Mouse (Mus musculus) spleen, adult 12 weeks (tissue): ENCODE data around the gene Casp12.
"Not testable (repeated sequence)": the region's sequence is repeated elsewhere in the genome, so short reads cannot be mapped to it uniquely, and the experiment has no call there.

Experiments used
- DNase-seq: peaks from one replicate; pipeline ENCODE4 v3.0.0; 2022; ENCODE audit warnings: low spot score

The Casp12 gene

GRCm38 (mm10) chr9:5345291-5345898 lies at the start of gene Casp12:
TSS of gene Casp12 (plus strand) at chr9:5345430.
- no peak for DNase-seq

DNA sequence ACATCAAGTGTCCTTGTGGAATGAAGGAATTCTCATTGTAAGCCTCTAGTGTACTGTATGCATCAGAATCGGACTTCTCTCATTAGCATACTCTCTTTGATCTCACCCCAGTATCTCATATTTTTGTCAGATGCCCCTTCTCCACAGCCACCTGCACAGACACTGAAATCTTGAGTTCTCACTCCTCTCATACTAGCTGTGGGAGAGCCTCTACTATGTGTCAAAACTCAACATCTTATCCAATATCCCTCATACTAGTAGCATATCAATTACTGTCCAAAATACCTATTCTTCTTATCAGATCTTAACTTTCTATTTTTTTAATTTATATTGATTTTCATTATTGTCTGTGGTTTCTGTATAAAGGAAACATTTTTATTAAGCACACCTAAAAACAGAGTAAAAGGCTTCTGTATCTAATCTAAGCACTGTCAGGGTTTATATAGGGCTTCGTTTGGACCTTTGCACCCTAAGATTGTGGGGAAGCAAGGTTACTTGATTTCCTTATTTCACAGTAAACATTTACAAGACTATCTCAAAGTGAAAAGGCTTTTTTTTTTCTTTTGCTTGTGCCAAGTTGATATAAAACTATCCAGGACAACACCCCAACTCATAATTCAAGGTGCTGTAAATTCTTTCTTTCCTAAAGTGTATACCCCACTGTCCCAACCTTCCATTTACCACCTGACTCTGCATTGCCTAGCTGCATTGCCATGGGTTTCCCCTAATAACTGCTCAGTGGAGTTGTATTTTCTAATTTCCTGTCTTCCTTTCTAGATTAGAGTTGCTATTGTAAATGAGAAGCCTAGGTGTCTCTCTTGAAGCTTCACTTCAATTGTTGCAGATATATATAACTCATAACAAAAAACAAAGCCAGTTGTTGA lies 48.6 kb upstream of the Casp12 start:
- DNase-seq = no peak

DNA sequence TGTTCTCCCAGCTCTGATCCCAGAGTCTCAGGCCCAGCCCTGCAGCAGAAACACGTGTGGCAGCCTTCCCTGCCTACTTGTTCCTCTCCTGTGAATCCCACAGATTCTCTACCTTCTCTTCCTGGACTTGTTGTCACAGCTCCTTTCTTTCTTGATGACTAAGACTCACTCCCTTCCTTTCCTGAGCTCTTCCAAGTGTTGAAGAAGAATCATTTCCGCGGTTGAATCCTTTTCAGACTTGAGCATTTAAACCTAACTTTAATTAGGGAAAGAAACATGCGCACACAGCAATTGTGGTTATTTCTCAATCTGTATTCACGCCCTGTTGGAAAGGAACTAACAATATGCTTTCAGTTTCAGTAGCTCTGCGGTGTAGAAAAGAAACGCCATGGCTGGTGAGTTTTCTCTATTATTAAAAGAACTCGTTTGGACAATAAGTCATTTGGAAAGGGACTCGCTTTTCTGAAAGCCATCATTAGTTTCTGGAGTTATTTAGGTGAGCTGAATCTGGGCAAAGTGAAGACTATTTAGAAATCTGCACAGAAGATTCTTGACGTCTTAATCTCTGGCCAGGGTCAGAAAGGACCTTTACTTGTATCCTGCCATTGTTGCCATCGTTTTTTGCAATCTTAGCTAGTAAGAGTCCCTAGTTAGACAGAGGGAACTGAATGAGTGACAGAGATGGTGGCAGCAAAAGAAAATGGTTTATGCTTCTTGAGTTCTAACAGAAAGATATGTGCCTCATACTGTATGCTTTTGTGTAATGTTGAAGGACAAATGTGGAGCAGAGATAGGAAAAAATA lies 46.7 kb upstream of the Casp12 start, which contains the start of gene Casp1:
Casp1 (plus strand) TSS at position 189 of the 803 bp plus-strand sequence.
- DNase-seq = no peak

DNA sequence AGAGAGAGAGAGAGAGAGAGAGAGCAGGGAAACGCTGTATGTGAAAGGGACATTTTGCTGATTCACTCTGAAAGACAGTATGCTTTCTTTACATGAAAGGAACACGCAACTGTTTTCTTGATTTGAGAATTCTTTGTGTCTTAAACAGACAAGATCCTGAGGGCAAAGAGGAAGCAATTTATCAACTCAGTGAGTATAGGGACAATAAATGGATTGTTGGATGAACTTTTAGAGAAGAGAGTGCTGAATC lies 46.2 kb upstream of the Casp12 start:
- no peak for DNase-seq

- no peak for DNase-seq
Observed at GRCm38 (mm10) chr9:5308561-5308960, 36.7 kb upstream of the Casp12 start, which contains the start of gene Casp4. TSS of gene Casp4 (plus strand) at chr9:5308828.

DNA sequence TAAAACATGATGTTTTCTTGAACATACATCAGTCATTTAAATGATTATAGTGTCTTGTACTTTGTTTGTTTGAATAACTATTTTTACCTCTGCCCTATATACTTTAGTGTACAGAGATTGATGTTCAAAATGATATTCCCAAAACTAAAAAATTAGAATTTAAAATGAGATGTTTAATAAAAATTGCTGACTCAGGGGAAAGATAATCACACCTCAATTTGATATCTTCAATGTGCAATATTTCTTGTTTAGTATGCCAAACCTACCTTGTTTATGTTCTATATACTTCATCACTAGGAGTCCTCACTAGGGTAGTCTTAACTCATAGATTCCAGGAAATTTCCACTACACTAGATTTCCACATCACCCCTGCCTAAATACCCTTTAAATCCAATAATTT lies 35.1 kb upstream of the Casp12 start:
- DNase-seq = no peak

- DNase-seq = no peak
Observed at GRCm38 (mm10) chr9:5311435-5311834, 33.8 kb upstream of the Casp12 start.

- no peak for DNase-seq
Observed at GRCm38 (mm10) chr9:5328204-5328603, 17.0 kb upstream of the Casp12 start.

DNA sequence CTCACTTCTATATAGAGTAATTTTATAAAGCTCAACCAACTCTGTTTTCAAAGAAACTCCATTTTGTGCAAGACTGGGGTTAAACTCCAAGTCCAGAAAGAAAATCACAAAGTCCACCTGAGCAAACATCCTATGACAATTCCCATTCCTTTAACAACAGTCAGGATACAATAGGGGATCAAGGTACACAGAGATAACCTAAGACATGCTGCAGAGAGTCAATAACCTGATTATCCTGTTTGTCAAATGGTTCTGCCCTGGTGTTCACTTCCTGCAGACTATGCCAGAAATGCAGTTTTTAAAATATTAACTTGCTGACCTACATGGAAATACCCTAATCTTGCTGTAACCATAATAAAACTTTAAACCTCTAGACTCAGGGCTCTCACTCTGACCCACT lies 12.8 kb upstream of the Casp12 start:
- no peak for DNase-seq

DNA sequence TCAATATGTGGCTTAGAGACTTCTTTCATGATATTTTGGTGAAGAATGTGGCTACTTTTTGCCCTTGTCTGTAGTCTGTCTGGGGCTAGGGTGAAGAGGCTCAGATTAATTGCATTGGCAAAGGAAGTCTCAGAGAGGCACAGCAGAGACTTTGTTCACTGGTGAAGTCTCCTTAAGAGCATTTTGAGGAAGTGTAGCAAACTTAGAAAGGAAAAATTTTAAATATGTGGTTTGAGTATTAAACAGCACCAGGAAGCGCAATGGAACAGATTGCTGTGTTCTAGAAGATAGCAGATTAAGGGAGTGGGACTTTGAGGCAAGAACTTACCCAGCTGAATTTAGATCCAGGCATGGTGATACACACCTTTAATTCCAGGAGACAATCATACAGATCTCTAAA lies 11.8 kb upstream of the Casp12 start:
- no peak for DNase-seq

DNA sequence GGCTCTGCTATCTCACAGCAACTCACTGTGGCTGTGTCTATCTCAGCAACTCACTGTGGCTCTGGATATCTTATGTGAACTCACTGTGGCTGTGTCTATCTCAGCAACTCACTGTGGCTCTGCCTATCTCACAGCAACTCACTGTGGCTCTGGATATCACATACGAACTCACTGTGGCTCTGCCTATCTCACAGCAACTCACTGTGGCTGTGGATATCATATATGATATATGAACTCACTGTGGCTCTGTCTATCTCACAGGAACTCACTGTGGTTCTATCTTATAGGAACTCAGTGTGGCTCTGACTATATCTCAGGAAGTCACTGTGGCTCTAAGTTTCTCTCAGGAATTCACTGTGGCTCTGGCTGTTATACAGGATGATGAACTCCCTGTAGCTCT lies 2.1 kb upstream of the Casp12 start:
- DNase-seq = no peak

- DNase-seq = no peak
Observed at GRCm38 (mm10) chr9:5344090-5344489, 1.1 kb upstream of the Casp12 start.

GRCm38 (mm10) chr9:5347381-5347780 lies 2.2 kb downstream of the Casp12 start:
- no peak for DNase-seq

- no peak for DNase-seq
Observed at GRCm38 (mm10) chr9:5353673-5354072, 8.4 kb downstream of the Casp12 start.

- no peak for DNase-seq
Observed at GRCm38 (mm10) chr9:5356801-5357200, 11.6 kb downstream of the Casp12 start.

DNA sequence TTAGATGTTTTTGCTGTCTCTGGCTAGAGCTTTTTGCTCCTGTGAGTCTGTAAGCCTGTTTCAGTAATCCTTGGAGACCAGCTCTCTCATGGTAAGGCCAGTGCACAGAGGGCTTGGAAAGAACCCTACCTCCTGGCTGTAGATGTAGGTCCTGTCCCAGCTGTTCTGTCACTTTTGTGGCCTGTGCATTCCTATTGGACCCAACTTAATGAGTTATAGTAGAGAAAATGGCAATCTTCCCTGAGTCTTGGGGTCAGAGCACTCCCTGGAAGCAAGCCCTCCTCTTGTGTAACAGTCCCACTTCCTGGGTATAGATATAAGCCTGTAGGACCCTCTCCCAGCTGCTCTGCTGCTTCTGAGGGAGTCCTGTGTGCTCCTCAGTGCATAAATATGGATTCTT lies 48.3 kb downstream of the Casp12 start:
- no peak for DNase-seq

DNA sequence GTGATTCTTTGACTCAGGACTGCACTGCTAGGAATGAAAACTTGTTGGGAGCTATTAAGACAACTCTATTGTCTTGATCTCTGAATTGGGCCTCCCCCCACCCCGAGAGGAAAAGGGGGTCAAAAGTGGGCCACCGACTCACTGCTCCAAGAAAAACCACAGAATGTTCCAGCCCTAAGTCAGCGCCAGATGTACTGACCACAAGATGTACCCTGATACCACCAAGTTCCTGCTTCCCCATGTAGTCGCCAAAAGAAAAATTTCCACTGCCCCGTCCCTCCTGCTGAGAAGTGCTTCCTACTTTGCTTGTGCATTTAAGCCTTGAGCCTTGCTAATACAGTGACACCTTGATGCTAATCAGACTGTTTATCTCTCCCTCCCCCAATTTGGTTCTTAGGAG lies 50.6 kb downstream of the Casp12 start:
- DNase-seq = not testable (repeated sequence)

- no peak for DNase-seq
Observed at GRCm38 (mm10) chr9:5410988-5411568, 65.8 kb downstream of the Casp12 start.

DNA sequence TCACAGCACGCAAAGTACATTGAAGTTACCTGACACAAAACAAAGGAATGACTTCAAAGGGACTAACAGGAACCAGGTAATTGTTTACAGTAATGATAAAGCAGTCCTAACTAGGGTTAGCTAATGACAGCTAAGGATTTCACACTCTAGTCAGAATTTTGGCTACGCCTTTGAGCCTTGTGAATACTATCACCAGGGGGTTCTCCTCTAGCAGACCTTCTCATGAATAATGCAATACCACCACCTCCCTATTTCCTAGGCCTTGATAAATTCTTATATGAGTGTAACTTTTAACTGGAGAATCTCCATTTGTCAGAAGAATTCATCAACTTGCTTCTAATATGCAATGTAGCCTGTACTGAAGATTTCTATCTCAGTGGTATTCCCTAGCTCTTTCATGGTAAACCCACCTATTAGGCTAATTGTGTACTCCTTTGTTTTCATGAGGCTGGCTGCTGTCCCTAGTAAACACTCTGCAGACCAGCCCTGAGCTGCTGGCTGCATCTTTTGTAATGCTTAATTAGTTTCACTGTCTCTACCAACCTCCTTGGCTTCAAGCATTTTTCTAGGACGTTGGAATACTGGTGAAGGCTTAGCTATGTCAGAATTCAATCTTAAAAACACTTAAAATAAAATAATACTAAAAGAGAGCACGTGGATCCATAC lies 67.3 kb downstream of the Casp12 start:
- no peak for DNase-seq

GRCm38 (mm10) chr9:5417871-5418270 lies 72.6 kb downstream of the Casp12 start:
- no peak for DNase-seq
